Mouse (Mus musculus) heart, embryonic 14.5 days (tissue): Measurements from ENCODE around the gene Rock2. TPM values are rescaled to one million over a fixed set of nuclear protein-coding genes. Genes with fewer than 3 reads are reported as not detected.
A peak's percentile ranks its signal among the peaks of the same experiment; 100 is the strongest.

Experiments
- ATAC-seq: fragments of 200-750 bp; cut with Nextera tagmentation; 2 replicates; pipeline ENCODE4 v1.8.0; 2017; ENCODE audit warnings: low read depth, moderate TSS enrichment; ENCODE audit not compliant: insufficient number of reproducible peaks, insufficient read depth, low FRiP score
- H3K27ac ChIP-seq, 2 experiments: fragments of 200-500 bp in 1 of 2; fragments of 300-500 bp in 1 of 2; sonication (generic) in 1 of 2; replicated peaks in 1 of 2; 2 replicates each; pipeline ENCODE4 v1.5.1; 2012 to 2014; ENCODE audit warnings: low read depth in 2 of 2, low read length in 2 of 2, control low read depth in 1 of 2, mild to moderate bottlenecking in 1 of 2, mixed read lengths in 1 of 2; ENCODE audit not compliant: control insufficient read depth in 1 of 2, insufficient read depth in 1 of 2
- H3K27me3 ChIP-seq: fragments of 300-500 bp; sonication (generic); 2 replicates; pipeline ENCODE4 v1.6.1; 2014; ENCODE audit warnings: mild to moderate bottlenecking, low read length, control low read depth; ENCODE audit not compliant: control insufficient read depth, insufficient read depth
- H3K36me3 ChIP-seq: fragments of 300-500 bp; sonication (generic); 2 replicates; pipeline ENCODE4 v1.6.1; 2014; ENCODE audit warnings: mild to moderate bottlenecking, control low read depth, low read length, mixed read lengths; ENCODE audit not compliant: control insufficient read depth, insufficient read depth
- H3K4me1 ChIP-seq, 2 experiments: fragments of 200-500 bp in 1 of 2; fragments of 300-500 bp in 1 of 2; sonication (generic) in 1 of 2; 2 replicates each; pipeline ENCODE4 v1.6.1; 2012 to 2014; ENCODE audit warnings: low read length in 2 of 2, control low read depth in 1 of 2, mixed read lengths in 1 of 2; ENCODE audit not compliant: control insufficient read depth in 2 of 2, insufficient read depth in 2 of 2
- H3K4me2 ChIP-seq: fragments of 300-500 bp; sonication (generic); 2 replicates; pipeline ENCODE4 v1.6.1; 2014; ENCODE audit warnings: mild to moderate bottlenecking, low read length
- H3K4me3 ChIP-seq, 2 experiments: fragments of 200-500 bp in 1 of 2; fragments of 300-500 bp in 1 of 2; sonication (generic) in 1 of 2; 2 replicates each; pipeline ENCODE4 v1.5.1; 2012 to 2014; ENCODE audit warnings: low read length in 2 of 2, mild to moderate bottlenecking in 2 of 2, control low read depth in 1 of 2, low read depth in 1 of 2, moderate library complexity in 1 of 2; ENCODE audit not compliant: control insufficient read depth in 1 of 2, insufficient read depth in 1 of 2
- H3K9ac ChIP-seq: fragments of 300-500 bp; sonication (generic); 2 replicates; pipeline ENCODE4 v1.6.1; 2014; ENCODE audit warnings: mild to moderate bottlenecking, low read length
- H3K9me3 ChIP-seq: fragments of 300-500 bp; sonication (generic); 2 replicates; pipeline ENCODE4 v1.6.1; 2016; ENCODE audit warnings: low read length, control low read depth; ENCODE audit not compliant: control insufficient read depth
- WGBS: fragments of 180-500 bp; shearing (Covaris S2); extraction: QIAGEN DNeasy Blood & Tissue Kit; methylation state at CpG from one replicate; pipeline ENCODE4 v1.1.7; 2014; 5-methylcytosine and 5-hydroxymethylcytosine counted together
- polyA plus RNA-seq: library from polyadenylated mRNA; unstranded; fragments of >200 nt; fragmentation: Nextera tagmentation; extraction: Ambion mirVana; gene quantifications from 2 replicates; pipeline ENCODE4 v1.2.1, GENCODE M21; 2014

Rock2 gene
- polyA plus RNA-seq, 1 experiment from 2014 or later: 24.8 TPM

- no peak overlapping the region for H3K4me2 ChIP-seq
- no peak overlapping the region for H3K27ac ChIP-seq
- H3K4me3 ChIP-seq: no peak overlapping the region
- peaks cover 54% of the 10 kb centered on the region for H3K36me3 ChIP-seq
- no peaks in the 10 kb centered on the region for H3K27me3 ChIP-seq
- H3K9ac ChIP-seq: no peak overlapping the region
- no peaks in the 10 kb centered on the region for H3K9me3 ChIP-seq
- H3K4me1 ChIP-seq: peaks cover 3 to 5% of the 10 kb centered on the region in 2 experiments; a peak in 2 of 4 replicates
- ATAC-seq: no peak
- whole genome bisulfite sequencing: 88% methylated on average over 2 of the region's 2 CpGs
These were observed 96.7 kb downstream of the Rock2 start for GRCm38 (mm10) chr12:16991376-16991775.

GRCm38 (mm10) chr12:16992355-16992754 lies 97.7 kb downstream of the Rock2 start:
- Histone ChIP-seq H3K4me3 (no peak overlapping the region), H3K4me2 (no peak overlapping the region), H3K36me3 (peaks cover 49% of the 10 kb centered on the region), H3K27ac (no peak overlapping the region), H3K27me3 (no peaks in the 10 kb centered on the region), H3K9ac (no peak overlapping the region), H3K4me1 (peaks cover 3 to 5% of the 10 kb centered on the region in 2 experiments; a peak in 2 of 4 replicates), H3K9me3 (no peaks in the 10 kb centered on the region)
- WGBS: 89% methylated on average over 2 of the region's 2 CpGs
- no peak for ATAC-seq

GRCm38 (mm10) chr12:16994291-16994690 lies 99.6 kb downstream of the Rock2 start:
- H3K9me3 ChIP-seq: no peaks in the 10 kb centered on the region
- peaks cover 40% of the 10 kb centered on the region for H3K36me3 ChIP-seq
- no peaks in the 10 kb centered on the region for H3K27me3 ChIP-seq
- ATAC-seq: no peak
- no peak overlapping the region for H3K4me2 ChIP-seq
- no peak overlapping the region for H3K9ac ChIP-seq
- peaks cover 6 to 15% of the 10 kb centered on the region in 2 experiments; a peak in 3 of 4 replicates for H3K4me1 ChIP-seq
- H3K27ac ChIP-seq: no peak overlapping the region
- WGBS: 79% methylated on average over 2 of the region's 2 CpGs
- no peak overlapping the region for H3K4me3 ChIP-seq

GRCm38 (mm10) chr12:16996281-16996680 lies 101.6 kb downstream of the Rock2 start:
- H3K4me3 ChIP-seq: no peak overlapping the region
- H3K9me3 ChIP-seq: no peaks in the 10 kb centered on the region
- H3K27ac ChIP-seq: no peak overlapping the region
- H3K4me2 ChIP-seq: no peak overlapping the region
- H3K36me3 ChIP-seq: peaks cover 29% of the 10 kb centered on the region
- WGBS: 70% methylated on average over 5 of the region's 5 CpGs
- no peaks in the 10 kb centered on the region for H3K27me3 ChIP-seq
- peaks cover 7 to 19% of the 10 kb centered on the region in 2 experiments; a peak in 3 of 4 replicates for H3K4me1 ChIP-seq
- no peak for ATAC-seq
- no peak overlapping the region for H3K9ac ChIP-seq

- H3K4me3 ChIP-seq: no peak overlapping the region
- H3K27me3 ChIP-seq: no peaks in the 10 kb centered on the region
- WGBS: 83% methylated on average over 5 of the region's 5 CpGs
- H3K4me1 ChIP-seq: peaks cover 7 to 19% of the 10 kb centered on the region in 2 experiments; a peak in 3 of 4 replicates
- no peak overlapping the region for H3K27ac ChIP-seq
- ATAC-seq: no peak
- H3K36me3 ChIP-seq: peaks cover 24% of the 10 kb centered on the region
- H3K4me2 ChIP-seq: no peak overlapping the region
- no peaks in the 10 kb centered on the region for H3K9me3 ChIP-seq
- no peak overlapping the region for H3K9ac ChIP-seq
These were observed 102.3 kb downstream of the Rock2 start for GRCm38 (mm10) chr12:16996886-16997462.

GRCm38 (mm10) chr12:16999146-16999545 lies 104.5 kb downstream of the Rock2 start:
- peak overlapping the region; percentile 54 to 59 for H3K4me3 ChIP-seq
- peaks cover 7 to 19% of the 10 kb centered on the region in 2 experiments; a peak in 3 of 4 replicates for H3K4me1 ChIP-seq
- H3K27me3 ChIP-seq: no peaks in the 10 kb centered on the region
- no peak for ATAC-seq
- 4% methylated on average over 10 of the region's 10 CpGs for WGBS
- peaks cover 8% of the 10 kb centered on the region; the same call in 1 of the 2 replicates for H3K36me3 ChIP-seq
- H3K9me3 ChIP-seq: no peaks in the 10 kb centered on the region
- peak overlapping the region; percentile 89 for H3K4me2 ChIP-seq
- peak overlapping the region; percentile 65 for H3K9ac ChIP-seq
- H3K27ac ChIP-seq: no peak overlapping the region

- H3K4me1 ChIP-seq: peaks cover 4 to 15% of the 10 kb centered on the region in 2 experiments; a peak in 3 of 4 replicates
- no peaks in the 10 kb centered on the region for H3K9me3 ChIP-seq
- peak within 1 kb of the TSS; percentile 89 for H3K4me2 ChIP-seq
- ATAC-seq: peak; percentile 86
- peak within 1 kb of the TSS; percentile 54 to 59 for H3K4me3 ChIP-seq
- H3K27ac ChIP-seq: no peak within 1 kb of the TSS
- 1% methylated on average over 57 of the region's 57 CpGs for WGBS
- peak within 1 kb of the TSS; percentile 65 for H3K9ac ChIP-seq
- peaks cover 8% of the 10 kb centered on the region; the same call in 1 of the 2 replicates for H3K36me3 ChIP-seq
- H3K27me3 ChIP-seq: no peaks in the 10 kb centered on the region
These were observed 105.2 kb downstream of the Rock2 start, which contains the start of gene Pqlc3 for GRCm38 (mm10) chr12:16999739-17000497. TSS of gene Pqlc3 (minus strand) at chr12:17000408.
